Mouse (Mus musculus) liver, embryonic 14.5 days (tissue): Measurements from ENCODE around the gene Agbl4. TPM values are rescaled to one million over a fixed set of nuclear protein-coding genes. Genes with fewer than 3 reads are reported as not detected.
A peak's percentile ranks its signal among the peaks of the same experiment; 100 is the strongest.

Experiments
- ATAC-seq: fragments of 200-750 bp; cut with Nextera tagmentation; 2 replicates; pipeline ENCODE4 v1.8.0; 2017; ENCODE audit warnings: moderate number of reproducible peaks, mild to moderate bottlenecking, moderate library complexity; ENCODE audit not compliant: insufficient read depth
- DNase-seq, 3 experiments: peaks; one replicate each; pipeline ENCODE4 v3.0.0-alpha.2; 2012 to 2013; ENCODE audit warnings: low read depth in 3 of 3, low spot score in 3 of 3
- H3K27ac ChIP-seq: fragments of 300-500 bp; sonication (generic); 2 replicates; pipeline ENCODE4 v1.5.1; 2014; ENCODE audit warnings: moderate library complexity, mild to moderate bottlenecking, control low read depth, inconsistent platforms
- H3K27me3 ChIP-seq: fragments of 300-500 bp; sonication (generic); 2 replicates; pipeline ENCODE4 v1.6.1; 2014; ENCODE audit warnings: mild to moderate bottlenecking, low read length, moderate library complexity; ENCODE audit not compliant: control insufficient read depth, insufficient read depth
- H3K36me3 ChIP-seq: fragments of 300-500 bp; sonication (generic); replicated peaks from 2 replicates; pipeline ENCODE4 v1.6.1; 2014; ENCODE audit warnings: low read depth; ENCODE audit not compliant: control insufficient read depth, insufficient read depth
- H3K4me1 ChIP-seq, 2 experiments: fragments of 200-500 bp in 1 of 2; fragments of 300-500 bp in 1 of 2; sonication (generic) in 1 of 2; replicated peaks; 2 replicates each; pipeline ENCODE4 v1.6.1; 2012 to 2014; ENCODE audit warnings: antibody characterized with exemption in 1 of 2, inconsistent platforms in 1 of 2, low read length in 1 of 2; ENCODE audit not compliant: control insufficient read depth in 2 of 2, insufficient read depth in 2 of 2
- H3K4me2 ChIP-seq: fragments of 300-500 bp; sonication (generic); 2 replicates; pipeline ENCODE4 v1.6.1; 2014; ENCODE audit warnings: low read depth, mild to moderate bottlenecking, control low read depth, moderate library complexity
- H3K4me3 ChIP-seq, 2 experiments: fragments of 200-500 bp in 1 of 2; fragments of 300-500 bp in 1 of 2; sonication (generic) in 1 of 2; 2 replicates each; pipeline ENCODE4 v1.5.1; 2012 to 2014; ENCODE audit warnings: low read depth in 2 of 2, low read length in 2 of 2, mild to moderate bottlenecking in 2 of 2, control low read depth in 1 of 2, inconsistent platforms in 1 of 2, moderate library complexity in 1 of 2; ENCODE audit not compliant: insufficient read depth in 1 of 2
- H3K9ac ChIP-seq: fragments of 300-500 bp; sonication (generic); replicated peaks from 2 replicates; pipeline ENCODE4 v1.6.1; 2014; ENCODE audit warnings: mild to moderate bottlenecking, control low read depth, moderate library complexity
- H3K9me3 ChIP-seq: fragments of 300-500 bp; sonication (generic); 2 replicates; pipeline ENCODE4 v1.6.1; 2016; ENCODE audit warnings: low read length, mixed read lengths; ENCODE audit not compliant: control insufficient read depth
- CTCF ChIP-seq: IDR thresholded peaks from 2 replicates; pipeline ENCODE4 v1.5.1; 2016; ENCODE audit warnings: antibody characterized with exemption, low read depth, control low read depth
- EP300 ChIP-seq: IDR thresholded peaks from 2 replicates; pipeline ENCODE4 v1.6.1; 2016; ENCODE audit warnings: antibody characterized with exemption, low read depth
- WGBS: fragments of 180-500 bp; shearing (Covaris S2); extraction: QIAGEN DNeasy Blood & Tissue Kit; methylation state at CpG from one replicate; pipeline ENCODE4 v1.1.7; 2014; ENCODE audit not compliant: insufficient replicate concordance; 5-methylcytosine and 5-hydroxymethylcytosine counted together
- polyA plus RNA-seq, 2 experiments: library from polyadenylated mRNA; depleted of rRNA in 1 of 2; stranded (reverse) in 1 of 2; unstranded in 1 of 2; fragments of >200 nt; fragmentation: Nextera tagmentation in 1 of 2; extraction: Ambion mirVana in 1 of 2; gene quantifications; 2 replicates each; pipeline versions ENCODE4 v1.2.1 to v1.2.3; 2012 to 2014

Agbl4 gene
- polyA plus RNA-seq, 2 experiments = not detected

- TF ChIP-seq EP300 (no peak), CTCF (no peak)
- no peak overlapping the region for H3K9ac ChIP-seq
- H3K36me3 ChIP-seq = no peaks in the 10 kb centered on the region
- no peaks in the 10 kb centered on the region for H3K27me3 ChIP-seq
- H3K4me2 ChIP-seq = no peak overlapping the region
- H3K9me3 ChIP-seq = no peaks in the 10 kb centered on the region
- 74% methylated on average over 2 of the region's 2 CpGs for WGBS
- peaks cover 38 to 41% of the 10 kb centered on the region in 2 experiments for H3K4me1 ChIP-seq
- no peak overlapping the region for H3K4me3 ChIP-seq
- no peak for ATAC-seq
- no peak overlapping the region for H3K27ac ChIP-seq
- DNase-seq = no peak
These were observed 1107.5 kb downstream of the Agbl4 start for GRCm38 (mm10) chr4:111504952-111505351.

GRCm38 (mm10) chr4:111510129-111510528, 1112.7 kb downstream of the Agbl4 start:
- Histone ChIP-seq H3K27ac (no peak overlapping the region), H3K36me3 (no peaks in the 10 kb centered on the region), H3K4me1 (peaks cover 2 to 5% of the 10 kb centered on the region in 2 experiments; a peak in 2 of 4 replicates), H3K4me2 (no peak overlapping the region), H3K9ac (no peak overlapping the region), H3K9me3 (no peaks in the 10 kb centered on the region), H3K27me3 (no peaks in the 10 kb centered on the region), H3K4me3 (no peak overlapping the region)
- ATAC-seq (no peak), DNase-seq (no peak)
- WGBS = 29% methylated on average over 1 of the region's 2 CpGs
- TF ChIP-seq EP300 = no peak
- TF ChIP-seq CTCF = peak; percentile 30; the same call in 1 of the 2 replicates

GRCm38 (mm10) chr4:111513921-111514320, 1116.5 kb downstream of the Agbl4 start:
- TF ChIP-seq CTCF (no peak), EP300 (no peak)
- H3K4me3 ChIP-seq = no peak overlapping the region
- no peak overlapping the region for H3K9ac ChIP-seq
- H3K27ac ChIP-seq = no peak overlapping the region
- no peak overlapping the region for H3K4me2 ChIP-seq
- ATAC-seq (no peak), DNase-seq (no peak)
- H3K4me1 ChIP-seq = peaks cover 0 to 2% of the 10 kb centered on the region in 2 experiments; a peak in 2 of 4 replicates
- H3K27me3 ChIP-seq = no peaks in the 10 kb centered on the region
- H3K9me3 ChIP-seq = no peaks in the 10 kb centered on the region
- no peaks in the 10 kb centered on the region for H3K36me3 ChIP-seq
- WGBS = 39% methylated on average over 3 of the region's 3 CpGs

GRCm38 (mm10) chr4:111516136-111516535, 1118.7 kb downstream of the Agbl4 start:
- peak; percentile 71 for ATAC-seq
- WGBS = 56% methylated on average over 2 of the region's 2 CpGs
- H3K9ac ChIP-seq = no peak overlapping the region

GRCm38 (mm10) chr4:111517063-111517792, 1119.8 kb downstream of the Agbl4 start:
- Histone ChIP-seq H3K9me3 (no peaks in the 10 kb centered on the region), H3K9ac (no peak overlapping the region), H3K36me3 (no peaks in the 10 kb centered on the region), H3K4me2 (no peak overlapping the region), H3K4me3 (no peak overlapping the region), H3K27ac (no peak overlapping the region), H3K4me1 (peaks cover 0 to 2% of the 10 kb centered on the region in 2 experiments; a peak in 2 of 4 replicates), H3K27me3 (no peaks in the 10 kb centered on the region)
- 37% methylated on average over 4 of the region's 4 CpGs for whole genome bisulfite sequencing
- TF ChIP-seq CTCF (no peak), EP300 (no peak)
- ATAC-seq (no peak), DNase-seq (no peak)

More at GRCm38 (mm10) chr4:111516136-111516535, 1118.7 kb downstream of the Agbl4 start:
- TF ChIP-seq EP300 = peak; percentile 35; the same call in 1 of the 2 replicates
- no peak for TF ChIP-seq CTCF
- H3K4me2 ChIP-seq = no peak overlapping the region
- no peak overlapping the region for H3K27ac ChIP-seq
- no peak for DNase-seq
- no peaks in the 10 kb centered on the region for H3K9me3 ChIP-seq
- H3K4me3 ChIP-seq = no peak overlapping the region
- no peaks in the 10 kb centered on the region for H3K27me3 ChIP-seq
- peaks cover 0 to 2% of the 10 kb centered on the region in 2 experiments; a peak in 2 of 4 replicates for H3K4me1 ChIP-seq
- H3K36me3 ChIP-seq = no peaks in the 10 kb centered on the region
